Mouse (Mus musculus) telencephalon, adult 2 months (tissue): ENCODE data around the gene Arsa.

Experiments used
- DNase-seq: peaks from one replicate; pipeline ENCODE4 v3.0.0-alpha.2; 2011; ENCODE audit warnings: low read depth, low spot score

Gene Arsa

GRCm38 (mm10) chr15:89496131-89496530 is 18.9 kb upstream of the Arsa start:
- DNase-seq: no peak

GRCm38 (mm10) chr15:89494970-89495369 is 17.7 kb upstream of the Arsa start:
- no peak for DNase-seq

DNA sequence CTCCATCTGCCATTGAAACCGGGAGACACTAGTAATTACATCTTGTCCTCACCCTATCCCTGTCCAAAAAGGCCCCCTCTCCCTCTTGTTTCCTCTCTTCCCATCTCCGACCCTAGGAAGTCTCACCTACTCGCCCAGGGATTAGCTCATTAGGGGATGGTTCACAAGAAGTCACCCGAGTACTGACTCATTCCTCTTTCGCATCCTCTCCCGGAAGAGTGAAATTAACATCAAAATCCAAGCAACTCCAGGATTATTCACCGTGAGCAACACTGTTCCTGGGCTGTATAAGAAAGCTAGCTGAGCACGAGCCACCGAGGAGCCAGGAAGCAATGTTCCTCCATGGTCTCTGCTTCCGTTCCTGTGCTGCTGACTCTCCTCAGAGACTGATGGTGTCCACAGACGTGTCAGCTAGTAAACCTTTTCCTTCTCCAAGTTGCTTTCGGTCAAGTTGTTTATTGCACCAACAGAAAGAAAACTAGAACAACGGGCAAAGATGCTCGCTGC is 11.4 kb upstream of the Arsa start:
- DNase-seq: no peak

- no peak for DNase-seq
Measured at GRCm38 (mm10) chr15:89488182-89488581, 11.0 kb upstream of the Arsa start.

DNA sequence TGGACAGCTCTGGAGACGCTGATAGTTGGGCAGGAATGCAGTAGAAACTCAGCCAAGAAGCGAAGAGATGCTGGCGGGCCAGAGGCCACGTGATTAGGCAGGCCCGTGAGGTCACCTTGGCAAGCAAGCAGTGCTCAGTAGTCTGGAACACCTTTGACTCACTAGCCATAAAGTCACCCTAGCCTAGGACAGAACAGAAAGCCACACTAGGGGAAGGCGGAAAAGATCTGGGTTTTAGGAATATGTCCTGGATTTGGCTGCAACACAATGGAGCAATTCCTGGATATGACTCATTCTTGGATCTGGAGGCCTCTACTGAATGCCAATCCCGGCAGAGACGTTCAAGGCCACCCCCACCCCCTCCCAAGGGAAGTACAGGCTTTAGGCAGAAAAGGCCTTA is 3.4 kb upstream of the Arsa start:
- no peak for DNase-seq

GRCm38 (mm10) chr15:89478622-89479021 is 1.4 kb upstream of the Arsa start:
- DNase-seq: no peak

DNA sequence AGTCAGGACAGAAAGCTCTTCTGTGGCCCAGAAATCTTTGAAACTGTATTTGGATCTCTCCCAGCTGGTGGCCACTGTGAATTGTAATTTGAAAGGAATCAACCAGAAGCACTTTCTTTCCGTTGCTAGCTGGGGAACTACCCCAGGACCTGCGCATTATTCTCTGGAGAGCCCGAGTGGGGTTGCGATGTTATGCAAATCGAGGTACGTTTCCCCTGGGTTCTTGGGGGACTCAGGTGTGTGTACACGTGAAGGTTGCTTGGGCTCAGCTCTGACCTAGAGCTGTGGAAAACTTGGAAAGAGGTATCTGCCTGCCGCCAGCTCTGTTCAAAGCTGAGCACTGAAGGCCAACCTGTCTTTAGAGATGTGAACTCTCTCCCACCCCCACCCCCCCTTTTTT is 581 bp upstream of the Arsa start:
- no peak for DNase-seq

DNA sequence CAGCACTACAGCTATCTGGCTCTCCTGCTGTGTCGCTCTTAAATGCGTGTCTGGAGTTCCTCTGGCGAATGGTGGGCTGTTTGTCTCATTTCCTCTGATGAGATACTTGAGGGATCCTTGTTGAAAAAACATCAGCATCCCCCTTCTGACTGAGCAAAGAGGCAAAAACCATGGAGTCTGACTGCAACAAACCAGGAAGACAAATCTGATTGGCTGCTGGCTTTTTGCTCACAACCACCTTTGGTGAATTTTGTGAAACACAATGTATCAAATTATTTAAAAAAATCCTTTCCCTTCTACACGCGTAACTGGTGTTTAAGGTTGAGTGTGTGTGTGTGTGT is 780 bp downstream of the Arsa start:
- DNase-seq: no peak

- DNase-seq: peak; percentile 90
Measured at GRCm38 (mm10) chr15:89475611-89476474, 1.4 kb downstream of the Arsa start.

GRCm38 (mm10) chr15:89475293-89475600 is 2.0 kb downstream of the Arsa start:
- DNase-seq: no peak

DNA sequence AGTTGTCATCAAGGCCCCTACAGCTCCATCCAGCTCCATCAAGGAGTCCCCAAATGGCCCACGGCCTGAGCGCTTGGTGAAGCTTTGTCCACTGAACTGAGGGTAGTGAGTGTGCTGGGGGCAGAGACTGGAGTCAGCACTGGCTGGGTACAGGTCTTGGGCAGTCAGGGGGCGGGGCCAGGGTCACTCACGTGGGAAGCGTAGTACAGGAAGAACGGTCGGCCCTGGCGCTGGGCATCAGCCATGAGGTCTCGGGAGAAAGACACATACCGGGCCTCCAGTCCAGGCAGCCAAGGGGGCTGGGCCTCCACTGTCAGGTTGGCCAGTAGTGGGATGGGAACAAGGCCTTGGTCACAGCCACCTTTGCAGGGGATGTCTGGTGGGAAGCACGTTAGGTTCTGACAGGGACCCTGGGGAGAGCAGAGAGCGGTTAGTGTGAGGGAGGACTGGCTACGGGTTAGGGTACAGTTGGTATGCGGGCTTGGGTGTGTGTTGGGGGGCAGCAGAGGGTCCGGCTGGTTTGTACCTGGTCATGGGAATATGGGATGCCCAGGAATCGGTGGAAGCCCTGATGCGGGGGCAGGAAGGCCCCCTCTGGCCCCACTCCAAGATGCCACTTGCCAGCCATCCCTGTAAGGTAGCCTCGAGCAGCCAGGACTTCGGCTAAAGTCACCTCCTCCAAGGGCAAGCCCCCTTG is 2.5 kb downstream of the Arsa start:
- DNase-seq: no peak

- no peak for DNase-seq
Measured at GRCm38 (mm10) chr15:89473921-89474320, 3.3 kb downstream of the Arsa start.

- no peak for DNase-seq
Measured at GRCm38 (mm10) chr15:89473370-89473769, 3.9 kb downstream of the Arsa start.

GRCm38 (mm10) chr15:89471476-89471875 is 5.7 kb downstream of the Arsa start:
- no peak for DNase-seq

DNA sequence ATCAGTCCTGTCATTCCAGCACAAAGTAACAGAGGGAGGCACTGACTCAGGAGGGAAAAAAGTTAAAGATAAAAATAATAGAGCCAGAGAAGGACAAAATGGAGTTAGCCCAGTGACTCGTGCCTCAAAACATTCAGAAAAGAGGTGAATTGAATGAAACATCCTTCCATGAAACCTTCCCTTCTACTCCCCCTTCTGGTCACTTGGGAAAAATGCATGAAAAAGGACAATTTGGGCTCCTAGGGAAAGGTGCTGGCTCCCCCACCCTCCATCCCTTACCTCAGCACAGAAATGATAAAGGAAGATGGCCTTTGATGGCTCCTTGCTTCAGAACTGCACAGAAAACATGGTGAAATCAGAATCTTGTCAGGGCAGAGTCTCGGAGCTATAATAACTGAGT is 8.6 kb downstream of the Arsa start:
- DNase-seq: no peak

- no peak for DNase-seq
Measured at GRCm38 (mm10) chr15:89465052-89465451, 12.2 kb downstream of the Arsa start.

GRCm38 (mm10) chr15:89463334-89464235 is 13.6 kb downstream of the Arsa start:
- no peak for DNase-seq

GRCm38 (mm10) chr15:89462176-89462575 is 15.0 kb downstream of the Arsa start:
- no peak for DNase-seq

GRCm38 (mm10) chr15:89461321-89461720 is 15.9 kb downstream of the Arsa start:
- no peak for DNase-seq

- no peak for DNase-seq
Measured at GRCm38 (mm10) chr15:89460298-89460697, 16.9 kb downstream of the Arsa start.

GRCm38 (mm10) chr15:89459821-89460220 is 17.4 kb downstream of the Arsa start:
- no peak for DNase-seq

GRCm38 (mm10) chr15:89458942-89459341 is 18.3 kb downstream of the Arsa start:
- DNase-seq: no peak
